Mouse (Mus musculus) CH12.LX (cell line): ENCODE data around the gene Max. TPM values are rescaled to one million over a fixed set of nuclear protein-coding genes. Genes with fewer than 3 reads are reported as not detected.
A peak's percentile ranks its signal among the peaks of the same experiment; 100 is the strongest.

Source experiments
- DNase-seq: peaks from one replicate; pipeline ENCODE4 v3.0.0-alpha.2; 2013; ENCODE audit errors: extremely low read depth
- H3K27ac ChIP-seq: 2 replicates; pipeline ENCODE4 v1.5.1; 2012; ENCODE audit warnings: low read depth, mild to moderate bottlenecking, control low read depth, moderate library complexity; ENCODE audit not compliant: insufficient read depth
- H3K27me3 ChIP-seq: replicated peaks from 2 replicates; pipeline ENCODE3; 2012; ENCODE audit warnings: inconsistent platforms
- H3K36me3 ChIP-seq, 2 experiments: replicated peaks in 1 of 2; 2 replicates each; pipeline versions ENCODE3 to v1.6.1; 2012; ENCODE audit warnings: inconsistent platforms in 1 of 2, low read length in 1 of 2, mild to moderate bottlenecking in 1 of 2, mixed read lengths in 1 of 2, moderate library complexity in 1 of 2; ENCODE audit not compliant: control insufficient read depth in 1 of 2, insufficient read depth in 1 of 2
- H3K4me1 ChIP-seq, 2 experiments: 2 replicates each; pipeline ENCODE4 v1.6.1; 2012; ENCODE audit warnings: inconsistent platforms in 1 of 2, moderate library complexity in 1 of 2; ENCODE audit not compliant: insufficient read depth in 2 of 2, control insufficient read depth in 1 of 2
- H3K4me2 ChIP-seq: 2 replicates; pipeline ENCODE4 v1.6.1; 2012; ENCODE audit warnings: low read depth, mild to moderate bottlenecking, control low read depth; ENCODE audit not compliant: poor library complexity, insufficient read depth, severe bottlenecking
- H3K4me3 ChIP-seq, 3 experiments: fragments of 150-350 bp in 1 of 3; sonication (generic) in 1 of 3; replicated peaks in 1 of 3; 2 replicates each; pipeline versions ENCODE3 to v1.5.1; 2011 to 2012; ENCODE audit warnings: low read depth in 2 of 3, low read length in 2 of 3, mild to moderate bottlenecking in 2 of 3, moderate library complexity in 2 of 3, control low read depth in 1 of 3, improper control_type of control experiment in 1 of 3, inconsistent platforms in 1 of 3, mixed read lengths in 1 of 3; ENCODE audit not compliant: poor library complexity in 1 of 3
- H3K79me2 ChIP-seq: replicated peaks from 2 replicates; pipeline ENCODE4 v1.6.1; 2012; ENCODE audit warnings: mild to moderate bottlenecking, moderate library complexity; ENCODE audit not compliant: control insufficient read depth, poor library complexity, insufficient read depth, severe bottlenecking; ENCODE audit errors: extremely low read depth
- H3K9ac ChIP-seq: 2 replicates; pipeline ENCODE4 v1.6.1; 2012; ENCODE audit warnings: low read depth, mild to moderate bottlenecking, control low read depth, moderate library complexity; ENCODE audit not compliant: insufficient read depth
- H3K9me3 ChIP-seq: replicated peaks from 2 replicates; pipeline ENCODE3; 2012; ENCODE audit warnings: low read length, inconsistent platforms, mixed read lengths
- ELF1 ChIP-seq: IDR thresholded peaks from 2 replicates; pipeline ENCODE4 v1.6.1; 2014; ENCODE audit warnings: low read depth, mild to moderate bottlenecking, inconsistent platforms, low read length, improper control_type of control experiment
- HCFC1 ChIP-seq: IDR thresholded peaks from 2 replicates; pipeline ENCODE4 v1.6.1; 2012; ENCODE audit warnings: low read depth, mild to moderate bottlenecking, inconsistent platforms, low read length, improper control_type of control experiment
- IRF4 ChIP-seq: IDR thresholded peaks from 2 replicates; pipeline ENCODE4 v1.6.1; 2014; ENCODE audit warnings: low read depth, mild to moderate bottlenecking, inconsistent platforms, low read length, improper control_type of control experiment
- KAT2A ChIP-seq: IDR thresholded peaks from 2 replicates; pipeline ENCODE4 v1.6.1; 2012; ENCODE audit warnings: low read length, improper control_type of control experiment, inconsistent platforms; ENCODE audit not compliant: insufficient replicate concordance
- MAFK ChIP-seq: IDR thresholded peaks from 2 replicates; pipeline ENCODE4 v1.6.1; 2011; ENCODE audit warnings: low read length, improper control_type of control experiment; ENCODE audit not compliant: insufficient replicate concordance
- MAX ChIP-seq: IDR thresholded peaks from 2 replicates; pipeline ENCODE4 v1.6.1; 2011; ENCODE audit warnings: low read length, improper control_type of control experiment
- MAZ ChIP-seq: IDR thresholded peaks from 2 replicates; pipeline ENCODE4 v1.6.1; 2012; ENCODE audit warnings: low read depth, mild to moderate bottlenecking, inconsistent platforms, low read length, improper control_type of control experiment, moderate library complexity
- NELFE ChIP-seq: IDR thresholded peaks from 2 replicates; pipeline ENCODE4 v1.6.1; 2011; ENCODE audit warnings: low read depth, low read length, improper control_type of control experiment
- POLR2AphosphoS2 ChIP-seq: IDR thresholded peaks from 2 replicates; pipeline ENCODE4 v1.6.1; 2011; ENCODE audit warnings: low read depth, low read length, improper control_type of control experiment
- RAD21 ChIP-seq: IDR thresholded peaks from 2 replicates; pipeline ENCODE4 v1.6.1; 2011; ENCODE audit warnings: low read depth, mild to moderate bottlenecking, low read length, improper control_type of control experiment, moderate library complexity
- SIN3A ChIP-seq: IDR thresholded peaks from 2 replicates; pipeline ENCODE4 v1.6.1; 2012; ENCODE audit warnings: low read length, improper control_type of control experiment, inconsistent platforms
- TBP ChIP-seq: conservative IDR thresholded peaks from 2 replicates; pipeline ENCODE4 v1.6.1; 2011; ENCODE audit warnings: low read depth, low read length, improper control_type of control experiment
- TCF12 ChIP-seq: IDR thresholded peaks from 2 replicates; pipeline ENCODE4 v1.6.1; 2014; ENCODE audit warnings: low read depth, mild to moderate bottlenecking, inconsistent platforms, low read length, improper control_type of control experiment
- USF2 ChIP-seq: conservative IDR thresholded peaks from 2 replicates; pipeline ENCODE4 v1.6.1; 2011; ENCODE audit warnings: low read depth, low read length, improper control_type of control experiment
- dilution Hi-C: fragments of 300-500 bp; cut with MboI; formaldehyde crosslinking; loops from 2 replicates; pipeline ENCODE4 v1.14.3; 2020; ENCODE audit warnings: low sequenced_read_pairs; ENCODE audit not compliant: extremely low pct_unique_long_range_greater_than_20kb, extremely low pct_ligation_motif_present
- in situ Hi-C: fragments of 300-500 bp; cut with MboI; formaldehyde crosslinking; loops from 3 replicates; pipeline ENCODE4 v1.14.3; 2019; ENCODE audit warnings: low sequenced_read_pairs, low pct_ligation_motif_present, low pct_unique_long_range_greater_than_20kb, mixed read lengths
- polyA plus RNA-seq: library from polyadenylated mRNA; unstranded; fragments of >175 nt; gene quantifications from 2 replicates; pipeline ENCODE4 v1.2.1, GENCODE M21; 2012; ENCODE audit warnings: low read depth; ENCODE audit not compliant: insufficient read length
- total RNA-seq, 2 experiments: library from RNA; depleted of rRNA; stranded (reverse); fragments of 300-350 nt in 1 of 2; fragments of >200 nt in 1 of 2; gene quantifications; 2 replicates each; pipeline ENCODE4 v1.2.3; 2012 to 2014

Gene Max
- total and polyA plus RNA-seq, 3 experiments: 23.9 to 128 (median 69.6) TPM

GRCm38 (mm10) chr12:76889404-76890184 is 72.4 kb downstream of the Max start:
- in situ Hi-C loops: no loop called here
- peak; percentile 49 for DNase-seq

GRCm38 (mm10) chr12:76887941-76888340 is 74.1 kb downstream of the Max start:
- H3K27ac ChIP-seq: no peak overlapping the region
- H3K36me3 ChIP-seq: peaks cover 12 to 61% of the 10 kb centered on the region in 2 experiments
- H3K79me2 ChIP-seq: no peaks in the 10 kb centered on the region
- H3K4me3 ChIP-seq: no peak overlapping the region
- dilution Hi-C loops: no loop called here
- no peak overlapping the region for H3K4me2 ChIP-seq
- peaks cover 5 to 20% of the 10 kb centered on the region in 2 experiments; a peak in 3 of 4 replicates for H3K4me1 ChIP-seq
- in situ Hi-C loops: no loop called here
- H3K27me3 ChIP-seq: no peaks in the 10 kb centered on the region
- TF ChIP-seq RAD21: no peak
- TF ChIP-seq TBP: no peak
- TF ChIP-seq KAT2A: no peak
- no peak for TF ChIP-seq MAZ
- no peak for DNase-seq
- no peaks in the 10 kb centered on the region for H3K9me3 ChIP-seq
- no peak overlapping the region for H3K9ac ChIP-seq

More at GRCm38 (mm10) chr12:76889404-76890184, 72.4 kb downstream of the Max start:
- no peak overlapping the region for H3K4me3 ChIP-seq
- no peak overlapping the region for H3K27ac ChIP-seq
- dilution Hi-C loops: no loop called here
- no peak overlapping the region for H3K9ac ChIP-seq
- no peaks in the 10 kb centered on the region for H3K9me3 ChIP-seq
- no peaks in the 10 kb centered on the region for H3K27me3 ChIP-seq
- H3K79me2 ChIP-seq: no peaks in the 10 kb centered on the region
- H3K4me2 ChIP-seq: no peak overlapping the region
- H3K36me3 ChIP-seq: peaks cover 15 to 64% of the 10 kb centered on the region in 2 experiments
- TF ChIP-seq NELFE: no peak
- no peak for TF ChIP-seq MAX
- no peak for TF ChIP-seq HCFC1
- no peak for TF ChIP-seq RAD21
- no peak for TF ChIP-seq IRF4
- no peak for TF ChIP-seq ELF1
- no peak for TF ChIP-seq MAZ
- no peak for TF ChIP-seq MAFK
- no peak for TF ChIP-seq TCF12
- TF ChIP-seq USF2: no peak
- no peak for TF ChIP-seq SIN3A
- TF ChIP-seq POLR2AphosphoS2: no peak
- peaks cover 5 to 20% of the 10 kb centered on the region in 2 experiments; a peak in 3 of 4 replicates for H3K4me1 ChIP-seq

Other genes starting within 250 kb of the Max start
- gene Churc1, start 196.7 kb downstream of the Max start, total RNA-seq (2012; rRNA removed): 87.1 and 92.0 TPM in 2 replicates
- 139 and 160 TPM in 2 replicates for gene Churc1, start 196.7 kb downstream of the Max start, total RNA-seq (2014; rRNA removed)
- gene Churc1, start 196.7 kb downstream of the Max start, polyA plus RNA-seq: 48.9 and 52.0 TPM in 2 replicates
- 8.8 and 9.2 TPM in 2 replicates for gene Fntb, start 196.6 kb downstream of the Max start, total RNA-seq (2012; rRNA removed)
- gene Fntb, start 196.6 kb downstream of the Max start, total RNA-seq (2014; rRNA removed): 4.8 and 5.6 TPM in 2 replicates
- gene Fntb, start 196.6 kb downstream of the Max start, polyA plus RNA-seq: 19.5 and 25.3 TPM in 2 replicates
- gene Gpx2, start 166.6 kb downstream of the Max start, total RNA-seq (2012; rRNA removed): not detected in 2 replicates
- not detected in 2 replicates for gene Gpx2, start 166.6 kb downstream of the Max start, total RNA-seq (2014; rRNA removed)
- gene Gpx2, start 166.6 kb downstream of the Max start, polyA plus RNA-seq: not detected in 2 replicates
- gene Rab15, start 139.3 kb downstream of the Max start, total RNA-seq (2012; rRNA removed): 0.04 and 0.25 TPM in 2 replicates
- 0.07 TPM in 1 of 2 replicates, not detected in the other for gene Rab15, start 139.3 kb downstream of the Max start, total RNA-seq (2014; rRNA removed)
- gene Rab15, start 139.3 kb downstream of the Max start, polyA plus RNA-seq: not detected in 2 replicates